Mouse (Mus musculus): ENCODE results near the gene Kcnj12.

The Kcnj12 gene

DNA sequence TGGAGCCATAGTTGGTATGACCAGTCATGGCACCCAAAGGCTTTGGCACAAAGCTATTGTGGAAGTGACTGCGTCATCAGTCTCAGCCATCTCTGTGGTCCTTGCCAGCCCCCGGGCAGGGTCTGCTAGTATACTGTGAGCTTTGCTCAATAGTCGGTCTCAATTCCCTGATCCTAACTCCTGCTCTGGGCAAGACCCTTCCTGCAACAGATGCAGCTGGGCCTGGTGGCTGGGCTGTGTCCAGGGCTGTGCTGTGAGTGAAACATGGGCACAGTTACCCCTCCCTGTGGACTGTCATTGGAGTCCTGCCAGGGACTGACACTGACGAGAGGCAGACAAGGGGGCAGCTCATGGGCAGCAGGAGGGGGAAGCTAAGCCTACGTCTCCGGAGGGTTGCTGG, 2.6 kb downstream of the Kcnj12 start:
- DNase-seq (ENCODE audit: low spot score in 2 of 2), result no peak

DNA sequence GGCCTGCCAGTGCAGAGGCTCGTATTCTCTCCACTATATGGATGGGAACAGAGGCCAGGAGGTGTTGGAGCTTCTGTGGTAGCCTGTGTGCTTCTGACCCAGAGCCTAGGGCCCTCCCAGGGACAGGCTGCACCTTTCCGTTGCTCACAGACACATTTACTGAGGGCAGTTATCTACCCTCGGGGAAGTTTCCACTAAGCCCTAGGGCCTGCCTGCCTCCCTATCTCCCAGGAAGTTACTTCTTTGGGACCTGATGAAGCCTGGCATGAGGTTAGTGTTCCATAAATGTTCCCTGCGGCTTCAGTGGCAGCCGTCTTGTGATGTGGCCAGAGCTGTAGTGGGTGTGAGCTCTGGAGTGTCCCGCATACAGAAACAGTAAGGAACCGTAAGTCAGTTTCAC, 3.2 kb downstream of the Kcnj12 start:
- no peak for DNase-seq (ENCODE audit: low spot score in 2 of 2)

DNA sequence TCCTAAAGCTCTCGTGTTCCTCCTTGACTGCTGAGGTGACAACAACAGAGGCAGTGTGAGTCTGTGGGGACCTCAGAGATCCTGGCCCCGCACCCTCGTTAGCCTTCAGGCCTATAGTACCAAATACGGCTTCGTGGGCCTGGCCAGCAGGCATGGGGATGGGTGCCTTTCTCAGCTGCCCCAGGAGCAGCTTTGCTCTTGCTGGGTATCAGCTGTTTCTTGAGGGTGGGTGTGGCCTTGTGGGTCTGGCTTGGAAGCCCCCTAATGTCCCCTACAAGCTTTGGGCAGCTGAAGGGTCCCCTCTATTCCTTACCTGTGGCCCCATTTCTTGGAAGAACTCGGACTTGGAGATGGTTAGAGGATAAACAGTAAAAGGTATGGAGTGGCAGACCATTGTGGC, 4.0 kb downstream of the Kcnj12 start:
- no peak for DNase-seq (ENCODE audit: low spot score in 2 of 2)

DNA sequence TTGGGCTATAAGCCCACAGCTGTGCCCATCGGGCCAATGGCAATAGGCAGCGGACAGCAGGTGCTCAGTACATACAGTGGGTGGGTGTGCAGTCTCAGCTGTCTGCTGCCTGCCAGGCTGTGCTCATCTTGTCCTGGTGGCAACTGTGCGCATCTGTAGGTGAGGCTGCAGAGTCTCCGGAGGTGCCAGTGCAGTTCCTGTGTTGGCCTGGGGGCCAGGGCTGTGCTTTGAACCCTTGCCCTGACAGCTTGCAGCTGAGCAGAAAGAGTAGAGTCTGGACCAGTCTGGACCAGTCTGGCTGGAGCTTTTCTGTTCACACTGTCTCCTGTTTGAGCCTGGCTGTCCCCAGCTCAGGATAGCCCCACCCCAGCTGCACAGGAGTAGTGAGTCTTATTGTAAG, 4.8 kb downstream of the Kcnj12 start:
- no peak for DNase-seq (ENCODE audit: low spot score in 2 of 2)

DNA sequence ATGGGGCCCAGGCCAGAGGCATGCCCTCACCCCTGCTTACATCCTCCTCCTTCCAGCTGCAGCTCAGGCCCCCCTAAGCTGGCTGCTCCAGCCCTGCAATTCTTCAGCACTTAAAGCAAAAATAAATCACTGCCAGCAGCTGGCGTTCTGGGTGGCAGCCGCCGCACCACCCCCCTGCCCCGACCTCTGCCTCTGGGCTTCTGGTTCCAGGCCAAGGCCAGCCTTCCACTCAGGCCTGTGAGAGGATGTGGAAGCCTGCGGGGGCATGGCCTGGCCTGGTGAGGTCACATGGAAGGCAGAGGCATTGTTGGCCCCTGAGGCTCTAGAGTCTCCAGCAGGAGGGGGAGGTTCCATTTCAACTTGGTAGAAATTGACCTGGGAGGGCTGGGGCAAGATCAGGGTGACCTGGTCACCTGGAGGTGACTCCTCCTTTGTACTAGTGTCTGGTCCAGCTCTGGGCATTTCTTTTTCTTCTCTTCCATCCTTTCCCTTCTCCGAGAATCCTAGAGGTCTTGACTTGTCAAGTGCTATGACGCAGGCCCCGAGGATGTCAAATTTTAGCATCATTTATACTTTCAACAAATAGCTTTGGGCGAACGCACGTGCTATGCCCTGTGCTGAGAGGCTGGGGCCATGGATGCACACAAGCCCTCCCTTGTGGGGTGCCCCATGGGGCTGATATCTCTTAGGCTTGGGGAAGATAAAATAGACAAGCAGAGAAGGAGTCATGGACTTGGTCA, 6.0 kb downstream of the Kcnj12 start:
- DNase-seq (ENCODE audit: low spot score in 2 of 2), result no peak

DNA sequence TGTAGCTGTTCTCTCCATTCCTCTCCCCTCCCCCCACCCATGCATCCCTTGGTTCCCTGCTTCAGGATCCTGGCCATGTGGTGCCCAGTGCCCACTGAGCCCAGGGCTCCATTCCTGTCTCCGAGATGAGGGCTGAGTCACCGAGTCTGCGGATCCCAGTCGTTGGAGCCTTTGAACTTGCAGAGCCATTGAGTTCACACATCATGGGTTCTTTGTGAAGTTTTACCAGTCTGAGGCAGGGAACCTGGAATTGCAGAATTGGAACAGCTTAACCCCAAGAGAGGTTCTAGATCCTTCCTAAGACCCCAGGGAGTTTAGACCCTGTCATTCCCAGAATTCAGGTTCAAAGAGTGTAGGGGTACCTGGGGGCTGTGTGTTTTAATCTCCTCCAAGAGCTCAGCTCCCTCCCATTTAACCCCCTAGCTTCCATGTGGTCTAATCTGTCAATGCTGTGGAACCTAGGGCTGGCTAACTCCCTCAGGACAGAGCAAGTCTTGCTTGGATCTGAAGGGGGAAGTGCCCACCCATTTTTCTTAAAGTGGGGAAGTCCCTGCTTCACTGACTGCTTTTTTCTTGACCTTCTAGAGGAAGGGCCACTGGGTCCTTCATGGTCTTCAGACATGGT, 6.9 kb downstream of the Kcnj12 start:
- DNase-seq (ENCODE audit: low spot score in 2 of 2), result no peak

DNA sequence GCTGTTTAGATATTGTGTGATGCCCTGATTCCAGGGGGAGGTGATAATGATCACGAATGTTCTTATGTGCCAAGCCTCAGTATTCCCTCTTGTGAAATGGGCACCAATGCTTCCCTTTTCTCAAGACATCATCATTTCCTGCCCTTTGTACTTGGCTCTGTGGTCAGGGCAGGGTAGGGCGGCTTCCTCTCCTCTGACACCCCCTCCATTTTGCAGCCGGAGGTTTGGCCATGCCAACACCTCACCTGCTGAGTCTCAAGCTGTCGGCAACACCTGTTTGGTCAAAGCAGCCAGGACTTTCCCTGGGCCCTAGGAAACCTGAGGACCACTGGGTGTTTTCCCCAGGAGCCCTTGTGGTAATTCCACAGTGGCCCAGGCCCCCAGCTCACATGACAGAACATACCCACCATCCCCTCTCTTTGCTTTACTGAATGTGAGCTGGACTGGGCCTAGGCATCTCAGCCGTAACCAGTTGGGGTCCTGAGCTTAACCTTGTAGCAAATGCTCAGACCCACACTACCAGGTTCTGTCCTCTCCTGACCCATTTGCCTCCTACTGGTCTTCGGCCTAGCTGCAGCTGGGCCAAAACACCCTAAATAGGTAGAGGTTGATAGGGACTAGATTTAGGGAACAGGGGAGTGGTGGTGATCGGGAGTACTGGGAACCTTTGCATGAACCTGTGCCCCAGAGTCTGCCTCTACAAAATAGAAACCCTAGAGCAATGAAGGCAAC, 7.7 kb downstream of the Kcnj12 start:
- no peak for DNase-seq (ENCODE audit: low spot score in 2 of 2)

DNA sequence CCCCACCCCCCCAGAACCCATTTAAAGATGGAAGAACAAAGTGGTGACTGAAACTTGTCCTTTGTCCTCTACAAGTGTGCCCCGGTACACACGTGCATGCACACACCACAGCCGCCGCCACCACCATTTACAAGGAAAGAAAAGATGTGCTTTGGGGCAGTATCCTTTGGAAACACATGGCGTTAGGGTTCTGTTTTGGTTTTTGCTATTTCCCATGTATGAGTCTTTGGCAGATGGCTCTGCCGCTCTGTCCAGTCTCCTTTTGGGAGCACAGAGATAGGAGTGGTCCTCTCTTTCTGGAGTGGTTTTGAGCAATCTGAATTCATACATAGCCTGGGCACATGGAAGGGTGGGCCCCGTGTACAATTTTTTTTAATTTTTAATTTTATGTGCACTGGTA, 8.8 kb downstream of the Kcnj12 start:
- DNase-seq (ENCODE audit: low spot score in 2 of 2), result no peak

DNA sequence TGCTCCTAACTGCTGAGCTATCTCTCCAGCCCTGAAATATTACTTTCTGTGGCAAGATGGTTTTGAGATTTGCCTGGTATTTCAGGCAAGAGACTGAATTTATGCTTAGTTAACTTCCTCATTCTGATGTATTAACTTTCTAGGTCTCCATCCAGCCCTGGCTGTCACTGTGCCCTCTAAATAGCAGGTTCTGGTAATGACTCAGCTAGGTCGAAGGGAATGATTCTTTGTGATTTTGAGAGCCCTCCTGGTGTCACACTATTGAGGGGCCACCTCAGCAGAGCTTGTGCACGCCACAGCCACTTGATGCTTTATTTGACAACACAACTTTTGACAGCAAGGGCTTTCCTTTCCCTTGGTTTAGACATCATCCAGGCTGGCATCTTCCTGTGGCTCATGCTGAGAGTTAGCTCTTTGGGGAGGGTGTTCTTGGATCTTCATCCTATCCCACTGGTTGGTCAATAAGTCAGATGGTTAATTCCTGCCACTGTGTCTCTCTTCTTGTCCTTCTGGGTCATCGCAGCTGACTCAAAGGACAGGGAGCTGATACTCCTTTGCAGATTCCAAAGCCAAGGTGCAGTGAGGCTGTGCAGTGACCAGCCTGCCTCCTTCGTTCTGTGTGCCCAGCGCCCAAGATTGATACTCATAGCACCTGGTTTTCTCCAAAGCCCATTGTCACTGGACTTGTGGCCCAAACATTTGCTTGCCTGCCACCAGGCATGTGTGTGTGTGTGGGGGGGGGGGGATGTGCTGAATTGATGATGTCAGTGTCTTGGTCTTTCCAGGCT, 9.5 kb downstream of the Kcnj12 start:
- no peak for DNase-seq (ENCODE audit: low spot score in 2 of 2)

DNA sequence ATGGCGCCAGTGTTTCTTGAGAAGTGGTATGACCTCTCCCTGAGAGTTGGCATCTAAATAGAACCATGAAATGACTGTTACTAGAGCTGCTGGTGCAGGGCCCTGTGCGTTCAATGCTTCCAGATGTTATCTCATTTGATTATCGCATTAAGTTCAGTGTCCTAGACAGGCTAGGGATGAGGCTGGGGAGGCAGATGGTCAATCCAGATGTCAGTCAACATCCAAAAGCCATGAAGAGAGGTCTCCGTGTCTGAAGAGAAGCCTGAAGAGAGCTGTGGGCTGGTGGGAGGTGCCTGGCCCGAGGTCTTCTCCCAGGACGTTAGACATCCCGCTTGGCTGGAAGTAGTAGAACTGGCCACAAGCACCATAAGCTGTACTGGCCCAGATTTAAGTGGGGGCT, 10.1 kb downstream of the Kcnj12 start:
- no peak for DNase-seq (ENCODE audit: low spot score in 2 of 2)

DNA sequence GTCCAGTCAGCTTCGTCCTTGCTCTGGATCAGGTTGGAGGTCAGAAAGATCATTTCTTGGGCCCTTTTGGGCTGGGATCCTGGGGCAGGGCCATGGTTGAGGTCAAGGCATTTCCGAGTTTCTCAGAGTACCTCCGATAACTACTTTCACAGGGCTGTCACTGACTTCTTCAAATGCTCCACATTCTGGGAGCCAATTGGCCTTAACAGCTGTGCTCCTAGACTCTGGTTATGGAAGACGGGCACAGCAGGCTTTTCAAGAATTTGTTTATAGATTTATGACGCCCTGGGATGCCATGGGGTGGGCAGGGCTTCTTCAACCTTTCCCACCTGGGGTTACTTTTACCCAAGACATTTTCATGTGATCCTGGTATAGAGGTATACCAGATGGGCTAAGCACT, 10.8 kb downstream of the Kcnj12 start:
- no peak for DNase-seq (ENCODE audit: low spot score in 2 of 2)

DNA sequence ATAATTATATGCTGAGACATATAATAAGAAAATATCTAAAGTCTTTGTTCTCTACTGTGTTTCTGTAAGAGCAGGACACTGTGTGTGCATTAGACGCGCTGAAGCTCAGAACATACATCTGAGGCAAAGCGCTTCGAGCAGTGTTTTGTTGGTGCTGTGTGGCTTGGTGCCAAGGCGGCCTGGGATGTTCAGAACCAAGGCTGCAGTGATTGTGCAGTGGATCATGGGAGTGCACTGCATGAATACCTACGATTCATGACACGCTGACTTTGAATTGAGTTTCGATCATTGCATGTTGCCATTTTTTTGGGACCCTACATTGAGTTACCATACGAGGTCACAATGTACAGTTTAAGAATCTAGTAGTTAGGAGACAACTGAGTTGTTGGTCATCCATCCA, 14.3 kb downstream of the Kcnj12 start:
- no peak for DNase-seq (ENCODE audit: low spot score in 2 of 2)

DNA sequence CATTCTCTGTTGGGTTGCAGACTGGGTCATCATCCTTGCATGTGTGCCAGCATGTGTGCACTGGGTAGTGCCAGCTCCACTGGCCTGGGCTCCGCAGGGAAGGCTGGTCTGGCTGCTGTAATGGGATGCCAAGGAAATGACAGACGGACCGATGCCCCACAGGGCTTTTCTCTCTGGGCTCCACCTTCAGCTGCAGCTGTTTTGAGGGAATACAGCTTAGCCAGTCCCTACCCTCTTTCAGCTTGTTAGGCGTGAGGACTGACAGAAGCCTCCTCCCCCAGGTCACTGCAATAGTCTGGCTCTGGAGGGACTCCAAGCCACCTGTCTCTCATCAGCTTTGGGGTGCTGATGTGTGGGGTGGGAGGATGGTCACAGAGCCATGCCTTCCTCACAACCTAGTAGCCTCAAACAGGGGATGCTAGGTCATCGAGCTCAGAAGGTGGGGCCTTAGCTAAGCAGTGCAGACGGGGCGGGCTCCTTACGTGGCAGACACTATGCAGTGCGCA, 16.0 kb downstream of the Kcnj12 start:
- DNase-seq (ENCODE audit: low spot score in 2 of 2), result no peak

DNA sequence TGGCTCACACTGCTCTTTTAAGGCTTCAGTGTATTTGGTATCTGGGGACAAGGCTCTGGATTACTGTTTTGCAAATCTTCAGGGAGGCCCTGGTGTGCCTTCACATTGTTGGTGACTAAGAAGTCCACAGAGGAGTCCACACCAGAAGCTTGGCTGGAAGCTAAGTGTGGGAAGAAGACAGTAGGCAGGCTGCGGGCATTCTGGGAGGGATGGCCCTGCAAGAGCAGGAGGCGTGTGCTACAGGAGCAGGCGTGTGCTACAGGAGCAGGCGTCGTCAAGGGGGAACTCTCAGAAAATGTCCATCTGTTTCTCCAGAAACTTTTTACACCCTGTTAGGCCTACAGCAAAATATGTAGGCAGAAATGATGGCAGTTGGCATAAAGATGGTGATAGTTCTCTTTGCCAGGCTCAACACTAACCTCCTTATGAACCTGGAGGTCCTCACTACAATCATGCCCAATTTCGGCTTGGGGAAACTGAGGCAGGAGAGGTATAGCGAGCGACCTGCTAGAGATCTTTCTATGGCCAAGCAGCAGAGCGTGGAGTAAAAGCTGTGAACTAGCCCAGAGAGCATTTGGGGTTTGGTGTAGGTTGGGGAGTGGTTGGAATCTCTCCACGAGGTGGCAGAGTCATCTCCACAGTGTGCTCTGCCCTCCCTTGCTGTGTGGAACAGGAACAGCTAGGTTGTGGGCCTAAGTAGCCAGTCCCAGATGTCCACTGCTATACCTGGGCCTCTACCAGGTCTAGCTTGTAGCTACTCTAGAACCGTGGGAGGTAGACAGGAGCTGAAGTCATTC, 18.7 kb downstream of the Kcnj12 start:
- peak; percentile 53 to 69 for DNase-seq (ENCODE audit: low spot score in 2 of 2)

DNA sequence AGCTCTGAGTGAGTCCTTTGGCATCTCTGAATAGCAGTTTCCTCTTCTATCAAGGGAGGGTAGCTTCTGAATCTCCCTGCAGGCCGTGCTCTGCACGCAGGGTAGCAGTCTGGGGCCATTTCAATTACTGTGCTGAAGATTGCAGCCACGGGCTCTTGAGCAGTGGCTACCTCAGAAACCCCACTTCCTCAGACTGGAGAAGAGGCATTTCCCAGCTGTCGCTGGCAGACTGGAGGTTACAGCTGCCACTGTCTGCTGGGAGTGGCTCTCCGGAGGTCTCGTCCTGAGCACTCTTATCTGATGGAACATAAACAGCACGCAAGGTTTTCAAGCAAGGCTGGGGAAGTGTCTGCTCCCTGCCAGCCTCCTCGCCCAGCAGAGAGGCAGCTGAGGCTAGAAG, 20.2 kb downstream of the Kcnj12 start:
- DNase-seq (ENCODE audit: low spot score in 2 of 2), result no peak

DNA sequence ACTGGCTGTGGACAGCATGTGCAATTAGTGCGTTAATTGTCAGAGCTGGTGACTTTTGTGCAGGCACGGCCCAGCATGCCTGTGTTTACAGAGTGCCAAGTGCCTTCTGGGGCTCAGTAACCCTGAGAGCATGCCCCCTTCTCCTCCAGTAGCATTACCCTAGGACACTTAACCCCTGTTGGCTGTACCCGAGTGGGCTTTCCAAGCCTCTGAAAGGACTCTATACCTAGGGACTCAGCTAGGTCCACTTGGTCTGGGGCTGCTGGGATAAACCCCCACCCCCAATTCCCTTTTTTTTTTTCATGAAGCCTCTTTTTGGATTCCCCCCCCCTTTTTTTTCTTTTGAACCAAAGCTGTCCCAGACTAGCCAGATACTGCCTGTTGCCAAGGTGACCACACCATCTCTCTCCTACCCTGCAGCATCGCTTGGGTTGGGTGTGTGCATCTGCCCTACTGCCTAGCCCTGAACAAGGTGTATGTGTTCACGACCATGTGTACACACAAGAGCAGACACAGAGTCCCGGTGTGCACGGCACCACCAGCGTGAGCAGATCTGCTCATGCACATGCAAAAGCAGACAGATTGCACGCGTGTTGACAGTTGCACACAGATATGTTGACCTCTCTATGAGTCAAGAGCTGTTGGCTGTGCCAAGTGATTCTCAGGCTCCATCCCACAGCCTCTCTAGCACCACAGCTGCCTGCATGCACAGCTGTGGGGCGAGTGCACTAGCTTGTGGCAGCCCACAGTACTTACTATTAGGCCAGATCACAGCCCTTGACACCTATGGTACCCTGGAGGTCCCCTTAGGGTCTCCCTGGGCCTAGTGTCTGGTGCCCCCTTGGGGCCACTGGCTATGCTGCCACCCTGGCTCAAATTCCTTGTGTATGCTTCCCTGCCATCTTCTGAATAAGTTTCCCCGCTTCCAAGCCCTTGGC, 21.0 kb downstream of the Kcnj12 start:
- DNase-seq (ENCODE audit: low spot score in 2 of 2), result no peak

DNA sequence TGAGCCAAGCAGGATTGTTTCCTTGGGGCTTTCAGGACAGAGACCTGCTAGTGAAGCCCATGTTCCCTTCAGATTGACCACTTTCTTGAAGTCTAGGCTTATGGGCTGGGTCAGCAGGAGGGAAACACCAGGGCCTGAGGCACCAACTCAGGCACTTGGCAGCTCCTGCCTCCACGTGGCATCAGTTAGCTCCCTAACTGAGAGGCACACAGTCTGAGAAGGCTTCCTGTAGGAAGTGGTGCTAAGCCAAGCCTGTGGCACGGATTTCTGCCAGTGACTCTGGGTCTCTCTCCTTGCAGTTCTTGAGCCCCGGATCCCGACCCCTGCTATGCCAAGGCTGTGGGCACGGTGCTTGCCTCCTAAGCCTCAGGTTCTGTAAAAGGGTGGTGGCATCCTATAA, 22.4 kb downstream of the Kcnj12 start:
- DNase-seq (ENCODE audit: low spot score in 2 of 2), result no peak

DNA sequence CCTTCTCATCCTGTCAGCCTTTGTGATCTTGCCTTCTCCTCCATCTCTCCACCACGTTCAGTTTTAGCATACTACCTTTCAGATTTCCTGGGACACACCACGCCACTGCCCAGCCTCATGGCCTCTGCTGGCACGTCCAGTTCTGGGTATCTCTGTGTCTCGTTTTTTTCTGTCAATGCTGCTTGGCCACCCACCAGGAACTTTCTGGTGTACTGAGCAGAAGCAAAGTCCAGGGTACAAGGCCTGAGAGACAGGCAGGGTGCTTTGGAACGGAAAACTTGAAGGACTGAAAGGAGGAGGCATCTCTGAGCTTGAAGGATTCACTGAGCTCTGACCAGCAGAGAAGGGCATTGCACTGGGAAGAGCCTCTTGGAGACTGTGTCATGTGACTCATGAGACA, 25.1 kb downstream of the Kcnj12 start:
- DNase-seq (ENCODE audit: low spot score in 2 of 2), result no peak

DNA sequence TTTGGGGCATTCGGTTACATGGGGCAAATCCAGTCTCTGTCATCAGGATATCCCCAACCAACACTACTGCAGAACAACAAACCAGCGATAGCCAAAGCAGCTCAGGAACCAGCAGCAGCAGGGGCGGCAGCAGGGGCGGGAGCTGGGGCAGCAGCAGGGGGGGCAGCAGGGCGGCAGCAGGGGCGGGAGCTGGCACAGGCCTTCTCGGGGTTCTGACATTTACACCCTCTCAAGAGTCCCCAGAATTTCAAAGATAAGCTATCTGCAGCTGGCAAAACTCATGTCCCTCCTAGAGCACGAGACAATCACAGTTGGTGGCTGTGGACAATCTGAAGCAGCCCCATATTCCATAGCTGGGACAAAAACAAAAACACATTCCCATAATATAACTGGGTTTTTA, 28.8 kb downstream of the Kcnj12 start:
- no peak for DNase-seq (ENCODE audit: low spot score in 2 of 2)

DNA sequence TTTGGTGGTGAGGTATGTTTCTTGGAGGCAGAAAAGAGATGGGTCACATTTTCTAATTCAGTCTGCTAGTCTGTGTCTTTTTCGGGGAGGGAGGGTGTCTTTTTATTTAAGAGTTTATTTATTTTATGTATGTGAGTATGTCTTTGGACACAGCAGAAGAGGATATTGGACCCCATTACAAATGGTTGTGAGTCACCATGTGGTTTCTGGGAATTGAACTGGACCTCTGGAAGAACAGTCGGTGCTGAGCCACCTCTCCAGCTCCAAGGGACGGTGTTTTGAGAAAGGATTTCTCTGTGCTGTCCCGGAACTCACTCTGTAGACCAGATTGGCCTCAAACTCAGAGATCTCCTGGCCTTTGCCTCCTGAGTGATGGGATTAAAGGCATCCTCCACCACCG, 34.5 kb downstream of the Kcnj12 start:
- DNase-seq (ENCODE audit: low spot score in 2 of 2), result no peak

All from frontal cortex, postnatal 36 days (tissue).